Mouse (Mus musculus) MEL (cell line): ENCODE data around the gene Ddr1. TPM values are rescaled to one million over a fixed set of nuclear protein-coding genes. Genes with fewer than 3 reads are reported as not detected.

ENCODE experiments used
- DNase-seq: peaks from one replicate; pipeline ENCODE4 v3.0.0; 2011; ENCODE audit warnings: low read depth, low spot score
- H3K27ac ChIP-seq: 2 replicates; pipeline ENCODE4 v1.5.1; 2012; ENCODE audit warnings: low read depth, mild to moderate bottlenecking, control low read depth, low read length, moderate library complexity; ENCODE audit not compliant: control insufficient read depth
- H3K27me3 ChIP-seq, 2 experiments: fragments of 150-350 bp in 1 of 2; sonication (generic) in 1 of 2; 2 replicates each; pipeline ENCODE4 v1.6.1; 2012; ENCODE audit warnings: low read length in 2 of 2, mild to moderate bottlenecking in 2 of 2, improper control_type of control experiment in 1 of 2, moderate library complexity in 1 of 2; ENCODE audit not compliant: insufficient read depth in 2 of 2, control insufficient read depth in 1 of 2
- H3K36me3 ChIP-seq, 2 experiments: 2 replicates each; pipeline ENCODE4 v1.6.1; 2012 to 2014; ENCODE audit warnings: low read length in 2 of 2, improper control_type of control experiment in 1 of 2, inconsistent platforms in 1 of 2, mild to moderate bottlenecking in 1 of 2; ENCODE audit not compliant: insufficient read depth in 2 of 2, control insufficient read depth in 1 of 2
- H3K4me1 ChIP-seq, 2 experiments: fragments of 150-350 bp in 1 of 2; sonication (generic) in 1 of 2; 2 replicates each; pipeline ENCODE4 v1.6.1; 2012; ENCODE audit warnings: low read length in 2 of 2, improper control_type of control experiment in 1 of 2, mild to moderate bottlenecking in 1 of 2; ENCODE audit not compliant: insufficient read depth in 2 of 2, control insufficient read depth in 1 of 2
- H3K4me3 ChIP-seq, 2 experiments: fragments of 150-350 bp in 1 of 2; sonication (generic) in 1 of 2; 2 replicates each; pipeline ENCODE4 v1.5.1; 2012; ENCODE audit warnings: low read depth in 2 of 2, low read length in 2 of 2, mild to moderate bottlenecking in 2 of 2, moderate library complexity in 2 of 2, control low read depth in 1 of 2, improper control_type of control experiment in 1 of 2; ENCODE audit not compliant: control insufficient read depth in 1 of 2, insufficient read depth in 1 of 2
- H3K79me2 ChIP-seq: 2 replicates; pipeline ENCODE4 v1.6.1; 2012; ENCODE audit warnings: mild to moderate bottlenecking, low read length, moderate library complexity; ENCODE audit not compliant: control insufficient read depth, poor library complexity, insufficient read depth
- H3K9ac ChIP-seq: 2 replicates; pipeline ENCODE4 v1.6.1; 2012; ENCODE audit warnings: low read depth, mild to moderate bottlenecking, control low read depth, low read length, moderate library complexity; ENCODE audit not compliant: control insufficient read depth, poor library complexity, severe bottlenecking
- H3K9me3 ChIP-seq: fragments of 150-350 bp; sonication (generic); replicated peaks from 2 replicates; pipeline ENCODE4 v1.6.1; 2012; ENCODE audit warnings: mild to moderate bottlenecking, low read length, improper control_type of control experiment, moderate library complexity; ENCODE audit not compliant: insufficient read depth
- BHLHE40 ChIP-seq: IDR thresholded peaks from 2 replicates; pipeline ENCODE4 v1.6.1; 2012; ENCODE audit warnings: low read depth, mild to moderate bottlenecking, inconsistent platforms, low read length, improper control_type of control experiment, borderline replicate concordance
- CHD2 ChIP-seq: IDR thresholded peaks from 2 replicates; pipeline ENCODE4 v1.6.1; 2011; ENCODE audit warnings: low read length, improper control_type of control experiment
- CTCF ChIP-seq, 3 experiments: IDR thresholded peaks in 2 of 3; conservative IDR thresholded peaks in 1 of 3; 2 replicates each; pipeline ENCODE4 v1.5.1; 2011 to 2012; ENCODE audit warnings: low read length in 3 of 3, low read depth in 2 of 3, mild to moderate bottlenecking in 2 of 3, improper control_type of control experiment in 1 of 3, inconsistent platforms in 1 of 3, mixed read lengths in 1 of 3, moderate library complexity in 1 of 3; ENCODE audit not compliant: control insufficient read depth in 1 of 3, insufficient read depth in 1 of 3, poor library complexity in 1 of 3, severe bottlenecking in 1 of 3
- EP300 ChIP-seq, 2 experiments: IDR thresholded peaks; 2 replicates each; pipeline ENCODE4 v1.6.1; 2011; ENCODE audit warnings: improper control_type of control experiment in 2 of 2, low read length in 2 of 2, low read depth in 1 of 2, mild to moderate bottlenecking in 1 of 2
- ETS1 ChIP-seq: IDR thresholded peaks from 2 replicates; pipeline ENCODE4 v1.6.1; 2012; ENCODE audit warnings: low read depth, mild to moderate bottlenecking, inconsistent platforms, low read length, improper control_type of control experiment, moderate library complexity
- GATA1 ChIP-seq: IDR thresholded peaks from 2 replicates; pipeline ENCODE4 v1.6.1; 2011; ENCODE audit warnings: low read depth, low read length, improper control_type of control experiment
- JUND ChIP-seq: IDR thresholded peaks from 2 replicates; pipeline ENCODE4 v1.6.1; 2011; ENCODE audit warnings: low read depth, mild to moderate bottlenecking, improper control_type of control experiment, low read length
- MAFK ChIP-seq: IDR thresholded peaks from 2 replicates; pipeline ENCODE4 v1.6.1; 2011; ENCODE audit warnings: low read depth, mild to moderate bottlenecking, low read length, improper control_type of control experiment, borderline replicate concordance
- MYB ChIP-seq: IDR thresholded peaks from 2 replicates; pipeline ENCODE4 v1.6.1; 2011; ENCODE audit warnings: mild to moderate bottlenecking, low read depth, low read length, improper control_type of control experiment
- MYC ChIP-seq: IDR thresholded peaks from 2 replicates; pipeline ENCODE4 v1.6.1; 2011; ENCODE audit warnings: low read depth, mild to moderate bottlenecking, low read length, improper control_type of control experiment, moderate library complexity
- NRF1 ChIP-seq: IDR thresholded peaks from 2 replicates; pipeline ENCODE4 v1.6.1; 2014; ENCODE audit warnings: low read depth, mild to moderate bottlenecking, inconsistent platforms, low read length, improper control_type of control experiment, moderate library complexity; ENCODE audit not compliant: poor library complexity, insufficient read depth, severe bottlenecking
- POLR2A ChIP-seq, 2 experiments: IDR thresholded peaks; 2 replicates each; pipeline ENCODE4 v1.6.1; 2011 to 2012; ENCODE audit warnings: low read length in 2 of 2, mild to moderate bottlenecking in 2 of 2, control low read depth in 1 of 2, improper control_type of control experiment in 1 of 2, low read depth in 1 of 2, moderate library complexity in 1 of 2; ENCODE audit not compliant: control insufficient read depth in 1 of 2, insufficient read depth in 1 of 2, poor library complexity in 1 of 2
- POLR2AphosphoS5 ChIP-seq: IDR thresholded peaks from 2 replicates; pipeline ENCODE4 v1.6.1; 2012; ENCODE audit warnings: low read depth, borderline replicate concordance, mild to moderate bottlenecking, inconsistent platforms, low read length, moderate library complexity, mixed read lengths
- RAD21 ChIP-seq: IDR thresholded peaks from 2 replicates; pipeline ENCODE4 v1.6.1; 2011; ENCODE audit warnings: mild to moderate bottlenecking, low read depth, low read length, improper control_type of control experiment
- RCOR1 ChIP-seq: IDR thresholded peaks from 2 replicates; pipeline ENCODE4 v1.6.1; 2012; ENCODE audit warnings: low read depth, mild to moderate bottlenecking, inconsistent platforms, low read length, improper control_type of control experiment
- SIN3A ChIP-seq: IDR thresholded peaks from 2 replicates; pipeline ENCODE4 v1.6.1; 2012; ENCODE audit warnings: low read length, improper control_type of control experiment, inconsistent platforms
- SMC3 ChIP-seq: IDR thresholded peaks from 2 replicates; pipeline ENCODE4 v1.6.1; 2011; ENCODE audit warnings: low read depth, low read length, improper control_type of control experiment
- TBP ChIP-seq: IDR thresholded peaks from 2 replicates; pipeline ENCODE4 v1.8.0; 2011; ENCODE audit warnings: low read depth, low read length, improper control_type of control experiment
- ZC3H11A ChIP-seq: IDR thresholded peaks from 2 replicates; pipeline ENCODE4 v1.6.1; 2012; ENCODE audit warnings: low read depth, mild to moderate bottlenecking, inconsistent platforms, low read length, improper control_type of control experiment
- ZNF384 ChIP-seq: IDR thresholded peaks from 2 replicates; pipeline ENCODE4 v1.6.1; 2012; ENCODE audit warnings: low read depth, mild to moderate bottlenecking, inconsistent platforms, low read length, improper control_type of control experiment
- polyA plus RNA-seq, 2 experiments: library from polyadenylated mRNA; stranded (reverse) in 1 of 2; unstranded in 1 of 2; fragments of >175 nt in 1 of 2; fragments of >200 nt in 1 of 2; gene quantifications; 2 replicates each; pipeline versions ENCODE4 v1.2.1 to v1.2.4; 2012; ENCODE audit warnings: low replicate concordance in 2 of 2, low read depth in 1 of 2; ENCODE audit not compliant: insufficient read length in 2 of 2, insufficient read depth in 1 of 2, missing spikeins in 1 of 2
- total RNA-seq: library from RNA; depleted of rRNA; stranded (reverse); fragments of 300-350 nt; gene quantifications from 2 replicates; pipeline ENCODE4 v1.2.3, GENCODE M21; 2012

Ddr1 gene
- total and polyA plus RNA-seq, 3 experiments: 2.6 to 7.9 TPM; not detected in 1

DNA sequence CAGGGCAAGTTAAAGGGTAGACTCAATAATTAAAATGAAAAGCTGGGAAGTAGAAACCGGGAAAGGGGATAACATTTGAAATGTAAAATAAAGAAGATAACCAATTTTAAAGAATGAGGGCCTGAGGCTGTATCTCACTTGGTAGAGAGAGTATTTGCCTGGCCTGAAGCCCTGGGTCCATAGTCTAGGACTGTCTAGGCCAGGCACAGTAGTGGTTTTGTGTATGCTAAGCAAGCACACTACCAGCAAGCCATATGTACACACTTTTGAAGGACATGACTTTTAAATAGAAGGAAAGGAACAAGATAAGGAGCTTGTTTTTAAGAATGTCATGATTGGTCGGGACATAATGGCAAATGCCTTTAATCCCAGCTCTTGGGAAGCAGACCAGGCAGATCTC, 4.2 kb upstream of the Ddr1 start:
- Histone ChIP-seq H3K4me3 (no peak overlapping the region), H3K27ac (no peak overlapping the region), H3K36me3 (peaks cover 0 to 3% of the 10 kb centered on the region in 2 experiments; a peak in 2 of 4 replicates), H3K9ac (no peak overlapping the region), H3K27me3 (peaks cover 16 to 17% of the 10 kb centered on the region in 2 experiments)
- TF ChIP-seq MYC: no peak
- TF ChIP-seq NRF1: no peak
- TF ChIP-seq MAFK: no peak
- no peak for TF ChIP-seq RCOR1
- no peak for TF ChIP-seq EP300 (IDR thresholded peaks at IDR 0.05; ENCODE audit: low read depth in 1 of 2, low read length in 2 of 2)
- TF ChIP-seq TBP: no peak
- no peak for TF ChIP-seq ETS1
- TF ChIP-seq ZNF384: no peak
- no peak for TF ChIP-seq MYB
- TF ChIP-seq SIN3A: no peak
- TF ChIP-seq, all 39 proteins: peak for 0
- Histone ChIP-seq H3K79me2 (no peaks in the 10 kb centered on the region), H3K4me1 (peaks cover 0 to 4% of the 10 kb centered on the region in 2 experiments; a peak in 2 of 4 replicates), H3K9me3 (no peaks in the 10 kb centered on the region)
- DNase-seq: no peak

DNA sequence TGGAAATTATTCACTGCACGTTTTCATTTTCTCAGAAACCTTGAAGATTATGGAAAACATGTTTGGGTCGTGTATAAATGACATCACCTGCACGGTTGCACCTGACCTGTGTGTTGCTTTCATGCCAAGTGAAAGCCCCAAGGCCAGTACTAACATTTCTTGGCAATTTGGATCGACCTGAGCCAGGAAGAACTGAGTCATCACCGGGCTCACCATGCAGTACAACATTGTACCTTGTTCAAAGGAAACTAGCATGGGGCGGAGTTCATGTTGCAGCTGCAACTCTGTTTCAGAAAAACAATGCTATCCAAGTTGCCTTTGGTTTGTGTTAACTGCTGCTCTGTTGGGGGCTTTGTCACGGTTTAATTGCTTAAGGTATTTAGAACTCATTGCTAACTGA, 3.5 kb upstream of the Ddr1 start:
- no peak for DNase-seq

DNA sequence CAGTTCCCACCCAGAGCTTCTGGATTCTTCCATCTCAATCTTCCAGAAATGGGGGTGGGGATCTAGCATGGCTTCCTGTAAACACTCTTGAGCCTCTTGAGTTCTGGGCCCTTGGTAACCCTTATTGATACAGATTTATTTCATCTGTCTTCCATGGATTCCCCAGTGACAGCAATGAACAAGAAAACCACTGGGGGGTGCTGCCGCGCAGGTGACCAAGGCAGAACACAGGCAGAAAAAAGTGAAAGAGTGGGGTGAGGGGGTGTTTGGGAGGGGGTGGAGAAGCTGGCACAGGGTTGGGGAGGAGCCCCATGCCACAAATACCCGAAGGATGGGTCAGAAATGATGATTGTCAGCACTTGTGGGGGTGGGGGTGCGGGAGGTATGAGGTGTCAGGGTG, 1.4 kb upstream of the Ddr1 start:
- DNase-seq: peak; percentile 62
- H3K27me3 ChIP-seq: peaks cover 5 to 7% of the 10 kb centered on the region in 2 experiments
- H3K4me1 ChIP-seq: peaks cover 0 to 4% of the 10 kb centered on the region in 2 experiments; a peak in 2 of 4 replicates
- TF ChIP-seq POLR2AphosphoS5: no peak
- 0 out of 2 replicates have a peak, but pooled peaks have one; percentile 4 for TF ChIP-seq ZC3H11A
- TF ChIP-seq CTCF (IDR thresholded peaks at IDR 0.05 in 2 of 3, conservative IDR thresholded peaks at IDR 0.05 in 1 of 3; ENCODE audit: control insufficient read depth in 1 of 3, insufficient read depth in 1 of 3, low read depth in 2 of 3, low read length in 3 of 3, poor library complexity in 1 of 3, severe bottlenecking in 1 of 3): peak; percentile 45 to 78 (median 71)
- peak; percentile 37 for TF ChIP-seq RAD21
- TF ChIP-seq ZNF384: peak; percentile 51; the same call in 1 of the 2 replicates
- TF ChIP-seq SMC3: peak; percentile 45
- TF ChIP-seq BHLHE40: no peak
- H3K9me3 ChIP-seq: no peaks in the 10 kb centered on the region
- no peaks in the 10 kb centered on the region for H3K79me2 ChIP-seq
- peaks cover 0 to 3% of the 10 kb centered on the region in 2 experiments; a peak in 2 of 4 replicates for H3K36me3 ChIP-seq
- H3K9ac ChIP-seq: no peak overlapping the region
- no peak overlapping the region for H3K27ac ChIP-seq
- no peak overlapping the region for H3K4me3 ChIP-seq

More for the DNA sequence above, 3.5 kb upstream of the Ddr1 start:
- peaks cover 12 to 15% of the 10 kb centered on the region in 2 experiments for H3K27me3 ChIP-seq
- no peaks in the 10 kb centered on the region for H3K9me3 ChIP-seq
- H3K4me1 ChIP-seq: peaks cover 0 to 4% of the 10 kb centered on the region in 2 experiments; a peak in 2 of 4 replicates
- no peaks in the 10 kb centered on the region for H3K79me2 ChIP-seq
- no peak overlapping the region for H3K4me3 ChIP-seq
- peaks cover 0 to 3% of the 10 kb centered on the region in 2 experiments; a peak in 2 of 4 replicates for H3K36me3 ChIP-seq
- H3K27ac ChIP-seq: no peak overlapping the region
- TF ChIP-seq CHD2: no peak
- TF ChIP-seq POLR2A (IDR thresholded peaks at IDR 0.05; ENCODE audit: control insufficient read depth in 1 of 2, insufficient read depth in 1 of 2, low read depth in 1 of 2, low read length in 2 of 2, poor library complexity in 1 of 2): no peak
- TF ChIP-seq JUND: no peak
- TF ChIP-seq GATA1: no peak
- H3K9ac ChIP-seq: no peak overlapping the region
